ENCODE assay signal across 12 mouse cellular contexts in the genomic region with DNA sequence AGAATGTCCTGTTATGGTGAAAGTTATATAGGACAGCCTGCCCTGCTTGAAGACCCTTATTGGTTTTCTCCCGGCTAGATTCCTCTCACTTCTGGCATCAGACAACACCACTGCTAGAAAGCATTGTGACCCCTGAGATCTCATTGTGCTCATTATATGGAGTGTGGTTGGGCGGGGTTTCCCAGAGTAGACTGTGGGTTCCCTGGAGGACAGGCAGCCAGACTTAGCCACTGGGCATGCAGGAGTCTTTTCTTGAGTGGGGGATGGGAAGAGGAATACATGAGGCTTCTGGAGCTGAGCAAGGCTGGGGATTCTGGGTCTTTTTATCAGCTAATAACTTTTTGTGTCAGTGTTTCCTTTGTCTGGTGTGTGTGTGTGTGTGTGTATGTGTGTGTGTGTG.
A peak's percentile ranks its signal among the peaks of the same experiment; 100 is the strongest.
DNase-seq lines count a peak whose midpoint lies in the region; ATAC-seq and TF ChIP-seq lines count a peak whose summit lies in the region.
"Had no signal": no experiment of that assay in that cellular context is flagged by ENCODE, and none has a peak within 500 bp of the region (broad histone marks: within the 10 kb centered on the region; RNA-seq: fewer than 3 reads in every experiment).

No protein-coding gene starts in this region.

- no peak overlapping the region for H3K4me2 ChIP-seq in heart, embryonic 15.5 days
- H3K4me2 ChIP-seq in forebrain, embryonic 12.5 days: no peak overlapping the region
- no peak overlapping the region for H3K4me2 ChIP-seq in limb, embryonic 14.5 days (replicated peaks; ENCODE audit: low read depth, low read length, severe bottlenecking)
- H3K4me2 ChIP-seq in neural tube, embryonic 14.5 days (ENCODE audit: low read depth, low read length): no peak overlapping the region
- H3K4me2 ChIP-seq: liver, embryonic 11.5 days had no signal

- WGBS in heart, embryonic 15.5 days: 54% methylated on average over 2 of the region's 2 CpGs
- 22% methylated on average over 2 of the region's 2 CpGs for WGBS in forebrain, embryonic 12.5 days
- 35% methylated on average over 2 of the region's 2 CpGs for WGBS in limb, embryonic 14.5 days
- WGBS in neural tube, embryonic 14.5 days: 11% methylated on average over 2 of the region's 2 CpGs

- no peak for TF ChIP-seq POLR2A in limb, embryonic 14.5 days (IDR thresholded peaks at IDR 0.05; ENCODE audit: borderline replicate concordance, extremely low read depth, insufficient read depth, insufficient read length)

- ATAC-seq in heart, embryonic 15.5 days (replicated peaks; ENCODE audit: insufficient number of reproducible peaks, insufficient read depth, low FRiP score, low read depth): peak; percentile 51; the same call in 1 of the 2 replicates
- ATAC-seq in forebrain, embryonic 12.5 days (ENCODE audit: low FRiP score): peak; percentile 57; the same call in 1 of the 2 replicates
- no peak for ATAC-seq in limb, embryonic 14.5 days (ENCODE audit: low FRiP score, low read depth)
- 0 out of 2 replicates have a peak, but pooled peaks have one; percentile 74 for ATAC-seq in neural tube, embryonic 14.5 days (ENCODE audit: low read depth)

- no peak overlapping the region for H3K4me3 ChIP-seq in heart, embryonic 15.5 days
- no peak overlapping the region for H3K4me3 ChIP-seq in forebrain, embryonic 12.5 days (replicated peaks)
- no peak overlapping the region for H3K4me3 ChIP-seq in limb, embryonic 14.5 days (replicated peaks; ENCODE audit: low read length)
- no peak overlapping the region for H3K4me3 ChIP-seq in neural tube, embryonic 14.5 days (ENCODE audit: low read depth, low read length)

- no peak overlapping the region for H3K27ac ChIP-seq in heart, embryonic 15.5 days
- H3K27ac ChIP-seq in forebrain, embryonic 12.5 days: no peak overlapping the region
- no peak overlapping the region for H3K27ac ChIP-seq in limb, embryonic 14.5 days (replicated peaks; ENCODE audit: low read depth, low read length)
- no peak overlapping the region for H3K27ac ChIP-seq in neural tube, embryonic 14.5 days (ENCODE audit: low read depth, low read length)

- peaks cover 15% of the 10 kb centered on the region for H3K4me1 ChIP-seq in heart, embryonic 15.5 days (replicated peaks)
- peaks cover 22% of the 10 kb centered on the region for H3K4me1 ChIP-seq in forebrain, embryonic 12.5 days
- no peaks in the 10 kb centered on the region for H3K4me1 ChIP-seq in limb, embryonic 14.5 days (ENCODE audit: control insufficient read depth, insufficient read depth, low read length)
- H3K4me1 ChIP-seq in neural tube, embryonic 14.5 days (ENCODE audit: control insufficient read depth, insufficient read depth, low read length): peaks cover 10% of the 10 kb centered on the region

- no peaks in the 10 kb centered on the region for H3K36me3 ChIP-seq in heart, embryonic 15.5 days
- no peaks in the 10 kb centered on the region for H3K36me3 ChIP-seq in forebrain, embryonic 12.5 days (replicated peaks)
- H3K36me3 ChIP-seq in limb, embryonic 14.5 days (ENCODE audit: control insufficient read depth, insufficient read depth, low read length): no peaks in the 10 kb centered on the region
- no peaks in the 10 kb centered on the region for H3K36me3 ChIP-seq in neural tube, embryonic 14.5 days (ENCODE audit: control insufficient read depth, insufficient read depth, low read length)

- no peaks in the 10 kb centered on the region for H3K27me3 ChIP-seq in heart, embryonic 15.5 days
- H3K27me3 ChIP-seq in forebrain, embryonic 12.5 days: no peaks in the 10 kb centered on the region
- H3K27me3 ChIP-seq in limb, embryonic 14.5 days (ENCODE audit: control insufficient read depth, insufficient read depth, low read length): no peaks in the 10 kb centered on the region
- H3K27me3 ChIP-seq in neural tube, embryonic 14.5 days (ENCODE audit: control insufficient read depth, insufficient read depth, low read length): no peaks in the 10 kb centered on the region

- no peak for DNase-seq in heart, adult 9 months (ENCODE audit: low spot score in 2 of 2)
- peak; percentile 30 for DNase-seq in limb, embryonic 14.5 days (ENCODE audit: low spot score)
- no peak for DNase-seq in cerebellum, adult 11 months
- DNase-seq in adrenal gland, adult 2 months: no peak
- no peak for DNase-seq in thymus, adult 18-20 months
- DNase-seq: adrenal gland, adult 8-10 months; gastrocnemius, postnatal 25 days; heart, postnatal 4 days had no signal

- H3K9ac ChIP-seq in heart, embryonic 15.5 days: no peak overlapping the region
- no peak overlapping the region for H3K9ac ChIP-seq in forebrain, embryonic 12.5 days
- H3K9ac ChIP-seq in limb, embryonic 14.5 days (ENCODE audit: low read depth, low read length, severe bottlenecking): no peak overlapping the region
- no peak overlapping the region for H3K9ac ChIP-seq in neural tube, embryonic 14.5 days (replicated peaks; ENCODE audit: low read depth, low read length)

- no peaks in the 10 kb centered on the region for H3K9me3 ChIP-seq in heart, embryonic 15.5 days (replicated peaks)
- H3K9me3 ChIP-seq in forebrain, embryonic 12.5 days: no peaks in the 10 kb centered on the region
- no peaks in the 10 kb centered on the region for H3K9me3 ChIP-seq in limb, embryonic 14.5 days (ENCODE audit: control insufficient read depth, low read length)
- H3K9me3 ChIP-seq in neural tube, embryonic 14.5 days (ENCODE audit: control insufficient read depth, low read length): no peaks in the 10 kb centered on the region
